Mouse (Mus musculus): Measurements from ENCODE around the gene Slc12a4. TPM values are rescaled to one million over a fixed set of nuclear protein-coding genes. Genes with fewer than 3 reads are reported as not detected.

Slc12a4 gene
- polyA plus RNA-seq, 1 experiment from 2014 or later = 56.3 TPM

- Histone ChIP-seq H3K27me3 (no peaks in the 10 kb centered on the region), H3K4me2 (replicated peaks) (peak overlapping the region; percentile 89), H3K4me3 (peak overlapping the region; percentile 95), H3K4me1 (peaks cover 12% of the 10 kb centered on the region), H3K9me3 (no peaks in the 10 kb centered on the region), H3K9ac (peak overlapping the region; percentile 99), H3K36me3 (peaks cover 7% of the 10 kb centered on the region; the same call in 1 of the 2 replicates), H3K27ac (peak overlapping the region; percentile 89)
- 33% methylated on average over 16 of the region's 16 CpGs for WGBS
- no peak for ATAC-seq (ENCODE audit: low FRiP score, low read depth)
Measured at GRCm38 (mm10) chr8:105900941-105901616, 64.8 kb downstream of the Slc12a4 start.

GRCm38 (mm10) chr8:105900180-105900940 lies 65.5 kb downstream of the Slc12a4 start, which contains the start of gene Pskh1:
TSS of gene Pskh1 (plus strand) at chr8:105900441.
- Histone ChIP-seq H3K27me3 (no peaks in the 10 kb centered on the region), H3K9ac (peak within 1 kb of the TSS; percentile 99), H3K27ac (peak within 1 kb of the TSS; percentile 89), H3K36me3 (peaks cover 10% of the 10 kb centered on the region; the same call in 1 of the 2 replicates), H3K9me3 (no peaks in the 10 kb centered on the region), H3K4me2 (replicated peaks) (peak within 1 kb of the TSS; percentile 89), H3K4me3 (peak within 1 kb of the TSS; percentile 95), H3K4me1 (peaks cover 12% of the 10 kb centered on the region)
- under 1% methylated on average over 66 of the region's 68 CpGs for WGBS
- peak; percentile 95 for ATAC-seq (ENCODE audit: low FRiP score, low read depth)

- WGBS = 82% methylated on average over 9 of the region's 9 CpGs
- no peaks in the 10 kb centered on the region for H3K27me3 ChIP-seq
- ATAC-seq (ENCODE audit: low FRiP score, low read depth) = no peak
- H3K4me2 ChIP-seq (replicated peaks) = no peak overlapping the region
- H3K4me1 ChIP-seq = peaks cover 20% of the 10 kb centered on the region
- no peaks in the 10 kb centered on the region for H3K9me3 ChIP-seq
- H3K9ac ChIP-seq = no peak overlapping the region
- H3K36me3 ChIP-seq = peaks cover 25% of the 10 kb centered on the region
- H3K27ac ChIP-seq = no peak overlapping the region
- H3K4me3 ChIP-seq = no peak overlapping the region
Measured at GRCm38 (mm10) chr8:105897801-105898480, 68.0 kb downstream of the Slc12a4 start.

Small RNAs within 50 kb of the gene (microRNA-seq; reads per million reads assigned to microRNA genes)
- gene Mir7074 = not detected

Other genes with a start within 250 kb of the Slc12a4 start
- 27.4 and 28.4 TPM in 2 replicates for gene Gfod2, start 207.4 kb downstream of the Slc12a4 start, polyA plus RNA-seq (2015; fragmentation: Nextera tagmentation; extraction: Ambion mirVana)
- gene Ranbp10, start 138.7 kb downstream of the Slc12a4 start, polyA plus RNA-seq (2015; fragmentation: Nextera tagmentation; extraction: Ambion mirVana) = 15.1 and 16.2 TPM in 2 replicates
- gene Tsnaxip1, start 138.4 kb downstream of the Slc12a4 start, polyA plus RNA-seq (2015; fragmentation: Nextera tagmentation; extraction: Ambion mirVana) = 0.20 and 0.27 TPM in 2 replicates
- gene Cenpt, start 112.8 kb downstream of the Slc12a4 start, polyA plus RNA-seq (2015; fragmentation: Nextera tagmentation; extraction: Ambion mirVana) = 52.1 and 54.6 TPM in 2 replicates
- 79.0 and 83.0 TPM in 2 replicates for gene Thap11, start 111.0 kb downstream of the Slc12a4 start, polyA plus RNA-seq (2015; fragmentation: Nextera tagmentation; extraction: Ambion mirVana)
- 253 and 274 TPM in 2 replicates for gene Nutf2, start 105.5 kb downstream of the Slc12a4 start, polyA plus RNA-seq (2015; fragmentation: Nextera tagmentation; extraction: Ambion mirVana)
- 54.6 and 61.5 TPM in 2 replicates for gene Edc4, start 85.2 kb downstream of the Slc12a4 start, polyA plus RNA-seq (2015; fragmentation: Nextera tagmentation; extraction: Ambion mirVana)
- gene Nrn1l, start 72.5 kb downstream of the Slc12a4 start, polyA plus RNA-seq (2015; fragmentation: Nextera tagmentation; extraction: Ambion mirVana) = 0.60 TPM in 1 of 2 replicates, not detected in the other
- 45.9 and 46.2 TPM in 2 replicates for gene Pskh1, start 65.7 kb downstream of the Slc12a4 start, polyA plus RNA-seq (2015; fragmentation: Nextera tagmentation; extraction: Ambion mirVana)
- gene Ctrl, start 32.2 kb downstream of the Slc12a4 start, polyA plus RNA-seq (2015; fragmentation: Nextera tagmentation; extraction: Ambion mirVana) = 1.4 and 1.7 TPM in 2 replicates
- 29.2 and 32.0 TPM in 2 replicates for gene Psmb10, start 27.7 kb downstream of the Slc12a4 start, polyA plus RNA-seq (2015; fragmentation: Nextera tagmentation; extraction: Ambion mirVana)
- gene Lcat, start 22.7 kb downstream of the Slc12a4 start, polyA plus RNA-seq (2015; fragmentation: Nextera tagmentation; extraction: Ambion mirVana) = 2.8 TPM in 2 replicates
- not detected in 2 replicates for gene Dpep3, start 13.3 kb upstream of the Slc12a4 start, polyA plus RNA-seq (2015; fragmentation: Nextera tagmentation; extraction: Ambion mirVana)
- gene Dus2, start 25.2 kb upstream of the Slc12a4 start, polyA plus RNA-seq (2015; fragmentation: Nextera tagmentation; extraction: Ambion mirVana) = 27.3 and 27.5 TPM in 2 replicates
- gene Dpep2nb, start 39.9 kb upstream of the Slc12a4 start, polyA plus RNA-seq (2015; fragmentation: Nextera tagmentation; extraction: Ambion mirVana) = not detected in 2 replicates
- gene Ddx28, start 45.8 kb upstream of the Slc12a4 start, polyA plus RNA-seq (2015; fragmentation: Nextera tagmentation; extraction: Ambion mirVana) = 19.7 and 20.1 TPM in 2 replicates
- 9.1 and 9.4 TPM in 2 replicates for gene Nfatc3, start 92.7 kb upstream of the Slc12a4 start, polyA plus RNA-seq (2015; fragmentation: Nextera tagmentation; extraction: Ambion mirVana)
- 11.5 and 13.8 TPM in 2 replicates for gene Esrp2, start 170.9 kb upstream of the Slc12a4 start, polyA plus RNA-seq (2015; fragmentation: Nextera tagmentation; extraction: Ambion mirVana)
- gene Pla2g15, start 184.3 kb upstream of the Slc12a4 start, polyA plus RNA-seq (2015; fragmentation: Nextera tagmentation; extraction: Ambion mirVana) = 19.6 and 20.5 TPM in 2 replicates
- 59.0 and 68.9 TPM in 2 replicates for gene Slc7a6, start 202.8 kb upstream of the Slc12a4 start, polyA plus RNA-seq (2015; fragmentation: Nextera tagmentation; extraction: Ambion mirVana)
- 41.8 and 44.7 TPM in 2 replicates for gene Slc7a6os, start 244.8 kb upstream of the Slc12a4 start, polyA plus RNA-seq (2015; fragmentation: Nextera tagmentation; extraction: Ambion mirVana)
- gene Prmt7, start 244.8 kb upstream of the Slc12a4 start, polyA plus RNA-seq (2015; fragmentation: Nextera tagmentation; extraction: Ambion mirVana) = 46.2 and 51.8 TPM in 2 replicates